Mouse (Mus musculus): ENCODE measurements around the gene Znrf2. TPM values are rescaled to one million over a fixed set of nuclear protein-coding genes. Genes with fewer than 3 reads are reported as not detected.
A peak's percentile ranks its signal among the peaks of the same experiment; 100 is the strongest.

The Znrf2 gene
- total and polyA plus RNA-seq, 3 experiments, result 16.1 to 21.3 TPM; not detected in 1

DNA sequence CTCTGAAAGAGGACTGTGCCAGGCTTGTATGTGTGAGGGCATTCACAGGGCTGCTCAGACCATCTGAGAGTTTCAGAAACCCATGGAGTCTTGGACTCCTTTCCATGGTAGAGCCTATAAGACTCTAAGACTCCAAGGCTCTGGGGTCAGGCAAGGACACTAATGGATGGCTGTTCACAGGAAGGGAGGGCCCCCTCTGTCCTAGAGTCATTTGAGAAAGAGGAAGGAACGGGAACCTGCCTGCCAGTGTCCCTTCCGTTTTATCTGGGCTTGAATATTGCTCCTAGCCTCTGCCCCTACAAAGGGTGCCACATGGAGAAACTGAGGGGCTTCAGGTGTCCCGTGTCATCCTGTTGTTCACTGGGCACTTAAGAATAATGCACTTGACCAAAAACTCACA lies 117.2 kb downstream of the Znrf2 start (continued):
- TF ChIP-seq RAD21 (IDR thresholded peaks at IDR 0.05; ENCODE audit: low read depth, low read length) (no peak), ELF1 (IDR thresholded peaks at IDR 0.05; ENCODE audit: low read depth, low read length) (0 out of 2 replicates have a peak, but pooled peaks have one; percentile 26), POLR2A (IDR thresholded peaks at IDR 0.05; ENCODE audit: control insufficient read depth in 1 of 2, insufficient read depth in 1 of 2, low read depth in 1 of 2, low read length in 2 of 2, poor library complexity in 1 of 2) (no peak), MYC (IDR thresholded peaks at IDR 0.05; ENCODE audit: low read depth, low read length) (no peak), TCF12 (IDR thresholded peaks at IDR 0.05; ENCODE audit: low read depth, low read length) (0 out of 2 replicates have a peak, but pooled peaks have one; percentile 12), NRF1 (IDR thresholded peaks at IDR 0.05; ENCODE audit: insufficient read depth, low read depth, low read length, poor library complexity, severe bottlenecking) (no peak), MXI1 (IDR thresholded peaks at IDR 0.05; ENCODE audit: low read depth, low read length) (peak; percentile 23; the same call in 1 of the 2 replicates), GATA1 (IDR thresholded peaks at IDR 0.05; ENCODE audit: low read depth, low read length) (0 out of 2 replicates have a peak, but pooled peaks have one; percentile 6)

DNA sequence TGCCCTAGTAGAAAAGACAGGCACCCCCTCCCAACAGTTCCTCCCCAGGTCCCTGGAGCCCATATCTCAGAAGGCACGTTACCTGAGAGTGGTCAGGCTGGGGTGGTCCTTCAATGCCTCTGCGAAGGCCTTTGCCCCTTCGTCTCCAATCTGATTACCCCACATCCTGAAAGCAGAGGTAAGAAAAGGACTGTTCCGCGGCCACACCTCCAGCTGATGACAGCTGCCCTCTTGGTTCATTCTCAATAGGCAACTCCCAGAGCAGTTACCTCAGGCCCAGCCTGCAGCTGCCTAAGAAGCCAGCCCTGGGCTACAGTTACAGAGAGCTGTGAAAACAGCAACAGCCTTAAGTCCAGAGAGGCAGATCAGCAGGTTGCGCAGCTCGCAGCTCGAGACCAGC lies 117.6 kb downstream of the Znrf2 start:
- no peak for TF ChIP-seq ZMIZ1 (IDR thresholded peaks at IDR 0.05; ENCODE audit: low read depth, low read length)
- TF ChIP-seq TBP (IDR thresholded peaks at IDR 0.05; ENCODE audit: low read depth, low read length), result no peak
- Histone ChIP-seq H3K4me1 (ENCODE audit: control insufficient read depth in 1 of 2, insufficient read depth in 2 of 2, low read length in 2 of 2) (peaks cover 5 to 24% of the 10 kb centered on the region in 2 experiments), H3K27ac (ENCODE audit: control insufficient read depth, low read depth, low read length) (no peak overlapping the region), H3K36me3 (ENCODE audit: control insufficient read depth in 1 of 2, insufficient read depth in 2 of 2, low read length in 2 of 2) (peaks cover 0 to 13% of the 10 kb centered on the region in 2 experiments; a peak in 2 of 4 replicates), H3K9me3 (replicated peaks; ENCODE audit: insufficient read depth, low read length) (no peaks in the 10 kb centered on the region), H3K79me2 (ENCODE audit: control insufficient read depth, insufficient read depth, low read length, poor library complexity) (no peaks in the 10 kb centered on the region), H3K27me3 (ENCODE audit: control insufficient read depth in 1 of 2, insufficient read depth in 2 of 2, low read length in 2 of 2) (no peaks in the 10 kb centered on the region), H3K4me3 (ENCODE audit: control insufficient read depth in 1 of 2, insufficient read depth in 1 of 2, low read depth in 2 of 2, low read length in 2 of 2) (no peak overlapping the region), H3K9ac (ENCODE audit: control insufficient read depth, low read depth, low read length, poor library complexity, severe bottlenecking) (peak overlapping the region; percentile 35; the same call in 1 of the 2 replicates)
- DNase-seq (ENCODE audit: low read depth, low spot score), result peak; percentile 17

DNA sequence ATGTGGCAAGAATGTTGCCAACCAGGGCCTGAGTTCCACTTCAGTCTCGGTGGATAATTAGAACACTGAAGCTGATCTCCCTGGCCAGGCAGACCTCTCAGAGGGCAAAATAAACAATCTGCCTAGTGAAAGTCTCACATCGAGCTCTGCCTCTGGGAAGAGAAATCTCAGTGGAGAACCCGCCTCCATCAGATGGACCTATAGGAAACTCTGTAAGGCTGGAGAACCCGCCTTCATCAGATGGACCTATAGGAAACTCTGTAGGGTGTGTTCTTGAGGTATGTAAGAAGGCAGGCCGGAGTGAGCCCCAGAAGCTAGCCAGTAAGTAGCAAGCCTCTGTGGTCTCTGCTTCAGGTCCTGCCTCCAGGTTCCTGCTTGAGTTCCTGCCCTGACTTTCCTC lies 118.2 kb downstream of the Znrf2 start:
- Histone ChIP-seq H3K36me3 (ENCODE audit: control insufficient read depth in 1 of 2, insufficient read depth in 2 of 2, low read length in 2 of 2) (peaks cover 0 to 13% of the 10 kb centered on the region in 2 experiments; a peak in 2 of 4 replicates), H3K4me3 (ENCODE audit: control insufficient read depth in 1 of 2, insufficient read depth in 1 of 2, low read depth in 2 of 2, low read length in 2 of 2) (no peak overlapping the region), H3K4me1 (ENCODE audit: control insufficient read depth in 1 of 2, insufficient read depth in 2 of 2, low read length in 2 of 2) (peaks cover 5 to 24% of the 10 kb centered on the region in 2 experiments), H3K27me3 (ENCODE audit: control insufficient read depth in 1 of 2, insufficient read depth in 2 of 2, low read length in 2 of 2) (no peaks in the 10 kb centered on the region), H3K79me2 (ENCODE audit: control insufficient read depth, insufficient read depth, low read length, poor library complexity) (no peaks in the 10 kb centered on the region), H3K9me3 (replicated peaks; ENCODE audit: insufficient read depth, low read length) (no peaks in the 10 kb centered on the region), H3K9ac (ENCODE audit: control insufficient read depth, low read depth, low read length, poor library complexity, severe bottlenecking) (no peak overlapping the region), H3K27ac (ENCODE audit: control insufficient read depth, low read depth, low read length) (no peak overlapping the region)
- peak; percentile 24 for DNase-seq (ENCODE audit: low read depth, low spot score)
- TF ChIP-seq USF2 (IDR thresholded peaks at IDR 0.05; ENCODE audit: borderline replicate concordance in 1 of 2, insufficient read depth in 1 of 2, low read depth in 1 of 2, low read length in 2 of 2), result no peak
- TF ChIP-seq RAD21 (IDR thresholded peaks at IDR 0.05; ENCODE audit: low read depth, low read length), result no peak
- TF ChIP-seq MYC (IDR thresholded peaks at IDR 0.05; ENCODE audit: low read depth, low read length), result no peak
- no peak for TF ChIP-seq CHD1 (IDR thresholded peaks at IDR 0.05; ENCODE audit: low read depth, low read length)
- TF ChIP-seq MAX (IDR thresholded peaks at IDR 0.05; ENCODE audit: low read length), result no peak
- no peak for TF ChIP-seq MAZ (IDR thresholded peaks at IDR 0.05; ENCODE audit: low read depth, low read length)
- TF ChIP-seq MXI1 (IDR thresholded peaks at IDR 0.05; ENCODE audit: low read depth, low read length), result no peak
- TF ChIP-seq ZC3H11A (IDR thresholded peaks at IDR 0.05; ENCODE audit: low read depth, low read length), result no peak
- no peak for TF ChIP-seq TBP (IDR thresholded peaks at IDR 0.05; ENCODE audit: low read depth, low read length)
- TF ChIP-seq KAT2A (conservative IDR thresholded peaks at IDR 0.05; ENCODE audit: low read depth, low read length), result no peak
- no peak for TF ChIP-seq USF1 (IDR thresholded peaks at IDR 0.05; ENCODE audit: low read depth, low read length)
- no peak for TF ChIP-seq SMC3 (IDR thresholded peaks at IDR 0.05; ENCODE audit: low read depth, low read length)
- TF ChIP-seq GATA1 (IDR thresholded peaks at IDR 0.05; ENCODE audit: low read depth, low read length), result no peak
- no peak for TF ChIP-seq ZKSCAN1 (IDR thresholded peaks at IDR 0.05; ENCODE audit: low read depth, low read length)
